Mouse (Mus musculus): ENCODE measurements around the gene Ciao1. TPM values are rescaled to one million over a fixed set of nuclear protein-coding genes. Genes with fewer than 3 reads are reported as not detected.

The Ciao1 gene
- 77.8 and 86.3 TPM in 2 replicates for total RNA-seq (2012; rRNA removed)
- 10 to 100 TPM in 1 of 2 experiments, not detected in 1; 83.8 TPM for polyA plus RNA-seq (2012; ENCODE audit: insufficient read depth in 1 of 2, insufficient read length in 2 of 2, low read depth in 1 of 2, low replicate concordance in 2 of 2, missing spikeins in 1 of 2)

DNA sequence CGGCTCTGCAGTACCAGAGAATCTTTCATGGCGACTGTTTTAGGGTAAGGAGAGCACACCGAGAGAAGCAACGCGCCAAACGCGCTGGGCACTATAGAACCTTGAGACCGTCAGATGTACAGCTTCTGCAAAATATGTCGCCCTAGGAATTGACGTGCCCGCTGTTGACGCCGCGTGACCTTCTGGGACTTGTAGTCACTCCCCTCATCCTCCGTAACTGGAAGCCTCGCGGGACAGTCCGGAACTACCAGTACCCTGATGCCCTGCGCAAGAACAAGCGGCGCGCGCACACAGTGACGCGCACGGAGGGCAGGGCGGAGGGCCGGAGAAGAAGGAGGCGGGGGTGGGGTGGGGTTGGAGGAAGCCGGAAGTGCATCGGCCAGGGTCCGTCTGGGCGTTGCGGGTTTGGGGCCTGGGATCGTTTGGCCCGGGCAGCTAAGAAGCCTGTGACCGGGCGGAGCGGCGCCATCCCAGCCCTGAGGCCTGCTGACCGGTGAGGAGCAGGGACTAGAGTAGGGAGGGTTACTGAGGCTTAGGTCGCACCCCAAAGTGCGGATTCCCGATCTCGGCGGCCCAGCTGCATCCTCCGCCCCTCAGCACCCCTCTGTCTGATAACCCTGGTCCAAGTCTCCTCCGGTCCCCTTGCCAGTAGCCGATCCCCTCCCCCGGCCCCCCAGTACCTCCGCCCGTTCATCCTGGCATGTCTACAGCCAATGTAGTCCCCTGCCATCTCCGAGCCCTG lies at the start of gene Ciao1, which contains the start of gene Tmem127:
Gene Ciao1, minus strand, starts transcription at position 225 of the 742 bp plus-strand sequence.
Gene Tmem127, plus strand, starts transcription at position 317 of the 742 bp plus-strand sequence.
- no peaks in the 10 kb centered on the region for H3K27me3 ChIP-seq (ENCODE audit: control insufficient read depth in 1 of 2, insufficient read depth in 2 of 2, low read length in 2 of 2)
- peaks cover 22% of the 10 kb centered on the region for H3K79me2 ChIP-seq (ENCODE audit: control insufficient read depth, insufficient read depth, low read length, poor library complexity)
- TF ChIP-seq POLR2AphosphoS2 (IDR thresholded peaks at IDR 0.05; ENCODE audit: low read length): peak; percentile 58; the same call in 1 of the 2 replicates
- peak; percentile 99 for TF ChIP-seq HCFC1 (IDR thresholded peaks at IDR 0.05; ENCODE audit: low read depth, low read length)
- TF ChIP-seq GABPA (IDR thresholded peaks at IDR 0.05; ENCODE audit: low read depth, low read length): 0 out of 2 replicates have a peak, but pooled peaks have one; percentile 48
- TF ChIP-seq NELFE (IDR thresholded peaks at IDR 0.05; ENCODE audit: low read depth, low read length): peak; percentile 74
- peak; percentile 44; the same call in 1 of the 2 replicates for TF ChIP-seq ETS1 (IDR thresholded peaks at IDR 0.05; ENCODE audit: low read depth, low read length)
- TF ChIP-seq MYC (IDR thresholded peaks at IDR 0.05; ENCODE audit: low read depth, low read length): peak; percentile 78; the same call in 1 of the 2 replicates
- no peak for TF ChIP-seq GATA1 (IDR thresholded peaks at IDR 0.05; ENCODE audit: low read depth, low read length)
- TF ChIP-seq E2F4 (IDR thresholded peaks at IDR 0.05; ENCODE audit: borderline replicate concordance, low read depth, low read length): no peak
- TF ChIP-seq MAFK (IDR thresholded peaks at IDR 0.05; ENCODE audit: borderline replicate concordance, low read depth, low read length): no peak
- TF ChIP-seq MXI1 (IDR thresholded peaks at IDR 0.05; ENCODE audit: low read depth, low read length): peak; percentile 97
- peak; percentile 83 for TF ChIP-seq USF1 (IDR thresholded peaks at IDR 0.05; ENCODE audit: low read depth, low read length)
- TF ChIP-seq POLR2A (IDR thresholded peaks at IDR 0.05; ENCODE audit: control insufficient read depth in 1 of 2, insufficient read depth in 1 of 2, low read depth in 1 of 2, low read length in 2 of 2, poor library complexity in 1 of 2): peak; percentile 61 to 84; a peak in 3 of 4 replicates
- TF ChIP-seq USF2 (IDR thresholded peaks at IDR 0.05; ENCODE audit: borderline replicate concordance in 1 of 2, insufficient read depth in 1 of 2, low read depth in 1 of 2, low read length in 2 of 2): no peak
- TF ChIP-seq NRF1 (IDR thresholded peaks at IDR 0.05; ENCODE audit: insufficient read depth, low read depth, low read length, poor library complexity, severe bottlenecking): peak; percentile 97
- peak; percentile 58; the same call in 1 of the 2 replicates for TF ChIP-seq TBP (IDR thresholded peaks at IDR 0.05; ENCODE audit: low read depth, low read length)
- TF ChIP-seq KAT2A (conservative IDR thresholded peaks at IDR 0.05; ENCODE audit: low read depth, low read length): peak; percentile 96
- peak; percentile 68 for TF ChIP-seq ZMIZ1 (IDR thresholded peaks at IDR 0.05; ENCODE audit: low read depth, low read length)
- TF ChIP-seq UBTF (IDR thresholded peaks at IDR 0.05; ENCODE audit: borderline replicate concordance, insufficient read depth, low read depth, low read length): no peak
- peak; percentile 95 for TF ChIP-seq ELF1 (IDR thresholded peaks at IDR 0.05; ENCODE audit: low read depth, low read length)
- TF ChIP-seq CHD2 (IDR thresholded peaks at IDR 0.05; ENCODE audit: low read length): peak; percentile 94
- no peak for TF ChIP-seq CHD1 (IDR thresholded peaks at IDR 0.05; ENCODE audit: low read depth, low read length)
- no peak for TF ChIP-seq SMC3 (IDR thresholded peaks at IDR 0.05; ENCODE audit: low read depth, low read length)
- TF ChIP-seq MAX (IDR thresholded peaks at IDR 0.05; ENCODE audit: low read length): peak; percentile 76; the same call in 1 of the 2 replicates
- peak; percentile 75; the same call in 1 of the 2 replicates for TF ChIP-seq MAZ (IDR thresholded peaks at IDR 0.05; ENCODE audit: low read depth, low read length)
- TF ChIP-seq SIN3A (IDR thresholded peaks at IDR 0.05; ENCODE audit: low read length): peak; percentile 99
- peak; percentile 30; the same call in 1 of the 2 replicates for TF ChIP-seq TCF12 (IDR thresholded peaks at IDR 0.05; ENCODE audit: low read depth, low read length)
- H3K4me3 ChIP-seq (ENCODE audit: control insufficient read depth in 1 of 2, insufficient read depth in 1 of 2, low read depth in 2 of 2, low read length in 2 of 2): peak within 1 kb of the TSS; percentile 90 to 91
- H3K4me1 ChIP-seq (ENCODE audit: control insufficient read depth in 1 of 2, insufficient read depth in 2 of 2, low read length in 2 of 2): peaks cover 22 to 26% of the 10 kb centered on the region in 2 experiments
- H3K9me3 ChIP-seq (replicated peaks; ENCODE audit: insufficient read depth, low read length): no peaks in the 10 kb centered on the region
- peaks cover 3 to 30% of the 10 kb centered on the region in 2 experiments; a peak in 3 of 4 replicates for H3K36me3 ChIP-seq (ENCODE audit: control insufficient read depth in 1 of 2, insufficient read depth in 2 of 2, low read length in 2 of 2)
- peak; percentile 99 for DNase-seq (ENCODE audit: low read depth, low spot score)
- H3K27ac ChIP-seq (ENCODE audit: control insufficient read depth, low read depth, low read length): peak within 1 kb of the TSS; percentile 59
- peak within 1 kb of the TSS; percentile 95 for H3K9ac ChIP-seq (ENCODE audit: control insufficient read depth, low read depth, low read length, poor library complexity, severe bottlenecking)
